Mouse (Mus musculus): ENCODE measurements around the gene Sp6. TPM values are rescaled to one million over a fixed set of nuclear protein-coding genes. Genes with fewer than 3 reads are reported as not detected.

The Sp6 gene
- polyA plus RNA-seq, 1 experiment from 2014 or later: 0.22 TPM

DNA sequence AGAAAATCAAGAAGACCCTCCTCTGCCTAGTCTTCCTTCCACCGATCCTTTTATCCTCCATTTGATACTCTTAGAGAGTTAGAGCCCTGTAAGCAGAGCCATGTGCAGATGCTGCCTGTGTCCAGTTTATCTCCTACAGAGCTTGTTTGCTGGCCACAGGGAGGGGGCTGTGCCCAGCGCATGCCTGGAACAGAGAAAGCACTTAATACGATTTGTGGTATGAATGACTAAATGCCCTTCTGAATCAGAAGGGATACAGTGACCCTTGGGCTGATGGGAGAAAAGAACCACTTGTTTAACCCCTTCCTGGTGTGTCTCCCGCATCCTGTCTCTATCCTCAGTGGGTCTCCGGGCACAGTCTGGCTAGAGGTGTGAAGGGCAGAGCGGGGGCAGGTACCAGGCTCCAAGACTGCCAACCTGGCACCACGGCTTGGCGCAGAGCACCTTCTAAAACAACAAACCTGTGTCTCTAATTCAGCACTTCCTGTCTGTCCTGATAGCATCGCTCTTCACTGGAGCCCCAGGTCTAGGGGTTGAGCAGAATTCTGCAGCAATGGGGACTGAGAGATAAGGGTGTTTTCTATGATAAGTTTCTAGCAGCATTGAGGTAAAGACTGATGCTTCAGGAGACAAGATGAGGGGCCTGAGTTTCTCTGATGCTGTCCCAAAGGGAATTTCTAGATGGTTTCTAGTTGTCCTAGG, 6.0 kb upstream of the Sp6 start:
- Histone ChIP-seq H3K27me3 (ENCODE audit: insufficient read depth, low read length) (peaks cover 8% of the 10 kb centered on the region), H3K4me1 (ENCODE audit: insufficient read depth) (no peaks in the 10 kb centered on the region; the same call in 1 of the 2 replicates), H3K4me3 (ENCODE audit: low read depth, low read length) (no peak overlapping the region), H3K36me3 (ENCODE audit: insufficient read depth) (no peaks in the 10 kb centered on the region), H3K9ac (no peak overlapping the region), H3K4me2 (no peak overlapping the region), H3K9me3 (ENCODE audit: low read depth, low read length) (no peaks in the 10 kb centered on the region), H3K27ac (ENCODE audit: low read depth) (no peak overlapping the region)
- 42% methylated on average over 9 of the region's 9 CpGs for WGBS
- no peak for DNase-seq
- no peak for TF ChIP-seq CTCF (IDR thresholded peaks at IDR 0.05; ENCODE audit: low read depth)
- no peak for ATAC-seq (ENCODE audit: insufficient read depth)

GRCm38 (mm10) chr11:97009198-97009790, 3.9 kb upstream of the Sp6 start:
- 0 out of 2 replicates have a peak, but pooled peaks cover 2% of the 10 kb centered on the region for H3K4me1 ChIP-seq (ENCODE audit: insufficient read depth)
- 45% methylated on average over 8 of the region's 8 CpGs for WGBS
- H3K9ac ChIP-seq: no peak overlapping the region
- no peaks in the 10 kb centered on the region for H3K9me3 ChIP-seq (ENCODE audit: low read depth, low read length)
- H3K4me3 ChIP-seq (ENCODE audit: low read depth, low read length): no peak overlapping the region
- no peaks in the 10 kb centered on the region for H3K36me3 ChIP-seq (ENCODE audit: insufficient read depth)
- TF ChIP-seq CTCF (IDR thresholded peaks at IDR 0.05; ENCODE audit: low read depth): no peak
- no peak overlapping the region for H3K27ac ChIP-seq (ENCODE audit: low read depth)
- no peak for ATAC-seq (ENCODE audit: insufficient read depth)
- no peak overlapping the region for H3K4me2 ChIP-seq
- peaks cover 8% of the 10 kb centered on the region for H3K27me3 ChIP-seq (ENCODE audit: insufficient read depth, low read length)
- DNase-seq: no peak

DNA sequence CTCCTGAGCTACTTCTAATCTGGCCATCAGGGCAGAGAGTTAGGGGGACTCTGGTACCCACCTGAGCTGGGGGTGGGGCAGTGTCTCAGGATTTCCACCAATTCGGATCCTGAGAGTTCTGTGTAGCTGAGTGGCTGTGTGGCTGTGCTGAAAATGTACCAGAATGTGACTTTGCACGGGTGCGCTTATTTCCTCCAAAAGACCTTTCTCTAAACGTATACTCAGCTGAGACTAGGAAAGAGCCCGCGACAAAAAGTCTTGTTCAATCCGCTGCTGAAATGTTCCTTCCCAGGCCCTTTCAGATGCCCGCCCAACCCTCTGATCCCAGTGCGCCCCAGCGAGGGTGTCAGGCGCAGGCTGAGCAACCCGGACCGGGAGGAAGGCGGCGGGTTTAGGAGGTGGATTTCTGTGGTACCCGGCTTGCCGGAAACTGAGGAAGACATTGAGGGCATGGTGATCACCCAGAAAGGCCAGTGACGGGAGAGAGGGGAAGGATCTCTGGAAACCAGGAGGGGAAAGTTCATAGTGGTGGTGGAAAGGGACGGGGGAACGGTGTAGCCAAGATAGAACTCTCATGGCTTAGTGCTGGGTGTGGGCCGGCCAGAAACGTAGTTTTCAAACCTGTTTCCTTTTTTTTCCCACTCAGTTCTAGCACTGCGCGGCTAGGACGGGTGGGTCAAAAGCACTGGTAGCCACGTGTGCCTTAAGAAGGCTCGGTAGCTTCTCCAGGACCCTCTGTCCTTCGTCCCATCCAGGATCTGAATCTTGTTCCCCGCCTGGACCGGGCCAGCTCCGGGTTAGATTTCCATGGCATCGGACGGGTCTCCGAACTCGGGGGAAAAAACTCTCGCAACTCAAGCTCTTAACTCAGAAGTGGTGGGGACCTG, 4.7 kb downstream of the Sp6 start:
- ATAC-seq (ENCODE audit: insufficient read depth) (no peak), DNase-seq (peak; percentile 42)
- WGBS: 2% methylated on average over 36 of the region's 36 CpGs
- Histone ChIP-seq H3K9me3 (ENCODE audit: low read depth, low read length) (no peaks in the 10 kb centered on the region), H3K4me2 (peak overlapping the region; percentile 67), H3K27me3 (ENCODE audit: insufficient read depth, low read length) (peaks cover 78% of the 10 kb centered on the region), H3K4me3 (ENCODE audit: low read depth, low read length) (peak overlapping the region; percentile 38), H3K9ac (no peak overlapping the region; the same call in 1 of the 2 replicates), H3K4me1 (ENCODE audit: insufficient read depth) (peaks cover 12% of the 10 kb centered on the region; the same call in 1 of the 2 replicates), H3K27ac (ENCODE audit: low read depth) (no peak overlapping the region), H3K36me3 (ENCODE audit: insufficient read depth) (no peaks in the 10 kb centered on the region)
- TF ChIP-seq CTCF (IDR thresholded peaks at IDR 0.05; ENCODE audit: low read depth): no peak

DNA sequence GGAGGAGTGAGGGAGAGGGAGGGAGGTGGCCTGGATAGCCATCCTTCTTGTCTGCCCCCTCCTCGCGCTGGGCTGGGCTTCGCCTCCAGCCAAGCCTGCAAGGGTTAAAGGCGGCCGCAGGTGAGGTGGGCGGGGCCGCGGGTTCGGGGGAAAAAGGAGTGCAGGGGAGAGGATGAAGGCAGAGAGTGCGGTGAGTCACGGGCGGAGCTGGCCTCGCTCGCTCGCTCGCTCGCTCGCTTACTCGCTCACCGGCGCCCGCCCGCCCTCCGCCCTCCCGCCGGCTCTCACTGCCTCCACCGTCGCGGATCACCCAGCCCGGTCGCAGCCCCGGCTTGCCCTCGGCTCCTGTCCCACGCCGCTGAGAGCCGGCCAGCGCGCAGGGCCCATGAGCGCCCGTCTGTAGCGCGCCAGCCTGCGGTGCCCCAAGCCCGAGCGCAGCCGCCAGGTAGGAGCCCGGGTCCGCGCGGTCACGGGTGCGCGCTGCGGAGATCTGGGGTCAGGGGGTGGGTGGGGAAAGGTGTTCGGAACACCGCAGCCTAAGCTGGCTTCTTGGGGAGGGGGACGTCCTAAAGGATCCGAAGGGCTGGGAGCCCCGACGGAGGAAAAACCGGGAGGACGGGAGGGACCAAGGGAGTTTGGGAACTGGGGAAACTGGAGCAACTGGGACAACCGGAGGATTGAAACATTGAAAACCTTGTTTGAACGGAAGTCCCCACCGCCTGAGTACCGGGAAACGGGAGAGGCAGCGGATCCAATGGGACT, 5.6 kb downstream of the Sp6 start:
- Histone ChIP-seq H3K9me3 (ENCODE audit: low read depth, low read length) (no peaks in the 10 kb centered on the region), H3K27ac (ENCODE audit: low read depth) (no peak overlapping the region), H3K27me3 (ENCODE audit: insufficient read depth, low read length) (peaks cover 85% of the 10 kb centered on the region), H3K4me1 (ENCODE audit: insufficient read depth) (peaks cover 10% of the 10 kb centered on the region; the same call in 1 of the 2 replicates), H3K36me3 (ENCODE audit: insufficient read depth) (no peaks in the 10 kb centered on the region), H3K4me3 (ENCODE audit: low read depth, low read length) (peak overlapping the region; percentile 38), H3K9ac (peak overlapping the region; percentile 43), H3K4me2 (peak overlapping the region; percentile 67)
- WGBS: 1% methylated on average over 54 of the region's 68 CpGs
- ATAC-seq (ENCODE audit: insufficient read depth) (no peak; the same call in 1 of the 2 replicates), DNase-seq (peak; percentile 50)
- TF ChIP-seq CTCF (IDR thresholded peaks at IDR 0.05; ENCODE audit: low read depth): no peak

- no peak for TF ChIP-seq CTCF (IDR thresholded peaks at IDR 0.05; ENCODE audit: low read depth)
- H3K4me1 ChIP-seq (ENCODE audit: insufficient read depth): peaks cover 10% of the 10 kb centered on the region; the same call in 1 of the 2 replicates
- DNase-seq: peak; percentile 17
- no peak overlapping the region for H3K27ac ChIP-seq (ENCODE audit: low read depth)
- peak overlapping the region; percentile 38; the same call in 1 of the 2 replicates for H3K4me3 ChIP-seq (ENCODE audit: low read depth, low read length)
- peaks cover 89% of the 10 kb centered on the region for H3K27me3 ChIP-seq (ENCODE audit: insufficient read depth, low read length)
- peak overlapping the region; percentile 67 for H3K4me2 ChIP-seq
- no peak overlapping the region for H3K9ac ChIP-seq
- no peaks in the 10 kb centered on the region for H3K9me3 ChIP-seq (ENCODE audit: low read depth, low read length)
- ATAC-seq (ENCODE audit: insufficient read depth): no peak
- 14% methylated on average over 13 of the region's 13 CpGs for WGBS
- H3K36me3 ChIP-seq (ENCODE audit: insufficient read depth): no peaks in the 10 kb centered on the region
Observed at GRCm38 (mm10) chr11:97019345-97019708, 6.1 kb downstream of the Sp6 start.

- peaks cover 77% of the 10 kb centered on the region for H3K27me3 ChIP-seq (ENCODE audit: insufficient read depth, low read length)
- no peak overlapping the region for H3K27ac ChIP-seq (ENCODE audit: low read depth)
- DNase-seq: peak; percentile 34
- H3K4me3 ChIP-seq (ENCODE audit: low read depth, low read length): peak overlapping the region; percentile 52
- no peaks in the 10 kb centered on the region for H3K36me3 ChIP-seq (ENCODE audit: insufficient read depth)
- TF ChIP-seq CTCF (IDR thresholded peaks at IDR 0.05; ENCODE audit: low read depth): no peak
- no peak for ATAC-seq (ENCODE audit: insufficient read depth)
- H3K4me1 ChIP-seq (ENCODE audit: insufficient read depth): peaks cover 20% of the 10 kb centered on the region
- no peak overlapping the region; the same call in 1 of the 2 replicates for H3K9ac ChIP-seq
- H3K4me2 ChIP-seq: peak overlapping the region; percentile 88
- no peaks in the 10 kb centered on the region for H3K9me3 ChIP-seq (ENCODE audit: low read depth, low read length)
- 2% methylated on average over 27 of the region's 27 CpGs for WGBS
Observed at GRCm38 (mm10) chr11:97021121-97021765, 8.0 kb downstream of the Sp6 start.
